Mouse (Mus musculus): ENCODE results near the gene Pctp.

DNA sequence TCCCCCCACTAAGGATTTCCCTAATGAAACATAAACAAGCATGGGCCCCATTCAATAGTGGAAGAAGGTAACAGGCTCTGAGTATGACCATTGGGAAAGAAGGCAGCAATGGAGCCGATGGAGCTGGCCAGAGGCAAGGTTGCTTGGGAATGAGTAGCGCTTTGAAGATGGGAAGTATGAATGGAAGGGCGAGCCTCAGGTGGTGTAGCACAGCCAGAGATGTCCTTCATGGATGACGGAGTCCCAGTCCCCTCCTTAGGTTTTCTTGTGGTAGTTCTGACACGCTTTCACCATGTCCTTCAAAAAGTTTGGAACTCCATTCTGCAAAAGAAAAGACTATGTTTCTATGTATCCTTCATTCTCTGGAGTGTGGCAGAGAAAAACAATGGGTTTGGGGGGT is 18.3 kb downstream of the Pctp start:
- no peak for TF ChIP-seq FLI1 (IDR thresholded peaks at IDR 0.05; ENCODE audit: low read length)
- no peak for TF ChIP-seq GATA1 (IDR thresholded peaks at IDR 0.05; ENCODE audit: borderline replicate concordance, low read length)

Measured in megakaryocyte, embryonic 14.5 days (primary cell).